Mouse (Mus musculus) stomach, postnatal 0 days (tissue): ENCODE data around the gene Tubgcp5. TPM values are rescaled to one million over a fixed set of nuclear protein-coding genes. Genes with fewer than 3 reads are reported as not detected.

Experiments
- ATAC-seq: fragments of 200-750 bp; cut with Nextera tagmentation; 2 replicates; pipeline ENCODE4 v1.8.0; 2017; ENCODE audit not compliant: low FRiP score, low TSS enrichment
- DNase-seq: peaks from one replicate; pipeline ENCODE4 v3.0.0-alpha.2; 2016; ENCODE audit warnings: low spot score
- H3K27ac ChIP-seq: fragments of 300-500 bp; sonication (generic); replicated peaks from 2 replicates; pipeline ENCODE4 v1.5.1; 2014; ENCODE audit warnings: mild to moderate bottlenecking, control low read depth
- H3K27me3 ChIP-seq: fragments of 300-500 bp; sonication (generic); 2 replicates; pipeline ENCODE4 v1.6.1; 2014; ENCODE audit warnings: low read length; ENCODE audit not compliant: control insufficient read depth, insufficient read depth
- H3K36me3 ChIP-seq: fragments of 300-500 bp; sonication (generic); 2 replicates; pipeline ENCODE4 v1.6.1; 2014; ENCODE audit warnings: low read length, mixed read lengths; ENCODE audit not compliant: control insufficient read depth, insufficient read depth
- H3K4me1 ChIP-seq: fragments of 300-500 bp; sonication (generic); replicated peaks from 2 replicates; pipeline ENCODE4 v1.6.1; 2014; ENCODE audit warnings: antibody characterized with exemption; ENCODE audit not compliant: control insufficient read depth, insufficient read depth
- H3K4me2 ChIP-seq: fragments of 300-500 bp; sonication (generic); replicated peaks from 2 replicates; pipeline ENCODE4 v1.6.1; 2014; ENCODE audit warnings: low read depth, mild to moderate bottlenecking, control low read depth, moderate library complexity
- H3K4me3 ChIP-seq: fragments of 300-500 bp; sonication (generic); 2 replicates; pipeline ENCODE4 v1.5.1; 2014; ENCODE audit warnings: low read depth, low read length, control low read depth
- H3K9ac ChIP-seq: fragments of 300-500 bp; sonication (generic); 2 replicates; pipeline ENCODE4 v1.6.1; 2014; ENCODE audit warnings: mild to moderate bottlenecking, low read length, control low read depth, mixed read lengths
- H3K9me3 ChIP-seq: fragments of 300-500 bp; sonication (generic); 2 replicates; pipeline ENCODE4 v1.6.1; 2016; ENCODE audit warnings: low read length; ENCODE audit not compliant: control insufficient read depth
- CTCF ChIP-seq: IDR thresholded peaks from 2 replicates; pipeline ENCODE4 v1.5.1; 2016; ENCODE audit warnings: antibody characterized with exemption, low read depth, mild to moderate bottlenecking, moderate library complexity
- EP300 ChIP-seq: optimal IDR thresholded peaks from 2 replicates; pipeline ENCODE3; 2016; ENCODE audit warnings: antibody characterized with exemption
- WGBS: fragments of 180-500 bp; shearing (Covaris S2); extraction: QIAGEN DNeasy Blood & Tissue Kit; methylation state at CpG from one replicate; pipeline ENCODE4 v1.1.7; 2014; 5-methylcytosine and 5-hydroxymethylcytosine counted together
- polyA plus RNA-seq: library from polyadenylated mRNA; unstranded; fragments of >200 nt; fragmentation: Nextera tagmentation; extraction: Ambion mirVana; gene quantifications from 2 replicates; pipeline ENCODE4 v1.2.1, GENCODE M21; 2015

The Tubgcp5 gene
- polyA plus RNA-seq, 1 experiment from 2014 or later = 10.0 TPM

DNA sequence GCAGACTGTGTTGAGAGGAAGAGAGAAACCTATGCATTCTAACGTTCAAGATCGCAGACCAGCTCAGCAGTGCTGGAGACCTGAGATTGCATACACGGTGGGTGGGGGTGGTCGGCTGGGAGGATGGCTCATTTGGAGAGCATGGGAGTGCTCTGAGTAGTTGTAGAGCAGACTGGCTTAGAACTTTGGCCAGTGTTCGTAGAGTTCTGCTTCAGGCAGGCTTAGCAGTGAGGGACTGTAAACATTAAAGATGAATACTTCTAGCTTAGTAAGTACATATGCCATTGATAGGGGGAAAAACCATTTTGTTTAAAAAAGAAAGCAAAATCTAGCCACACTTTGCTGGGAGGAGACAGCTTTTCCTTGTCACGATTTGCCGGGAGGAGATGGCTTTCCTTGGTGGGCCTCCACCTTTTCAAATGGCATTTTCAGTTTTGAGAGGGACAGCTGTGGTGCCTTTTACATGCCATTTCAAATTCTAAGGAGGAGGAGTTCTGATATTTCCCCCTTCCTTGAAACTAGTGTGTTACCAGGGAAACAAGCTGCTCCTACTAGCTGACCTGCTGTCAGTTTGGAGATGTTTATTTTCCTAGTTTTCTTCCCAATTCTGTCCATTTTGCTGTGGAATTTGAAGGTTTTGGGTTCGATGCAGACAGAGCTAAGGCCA, 71.9 kb downstream of the Tubgcp5 start:
- H3K9me3 ChIP-seq = no peaks in the 10 kb centered on the region
- ATAC-seq (0 out of 2 replicates have a peak, but pooled peaks have one; percentile 15), DNase-seq (no peak)
- TF ChIP-seq EP300 = no peak
- no peak for TF ChIP-seq CTCF
- WGBS = 42% methylated on average over 8 of the region's 8 CpGs
- H3K4me2 ChIP-seq = no peak overlapping the region
- no peaks in the 10 kb centered on the region for H3K36me3 ChIP-seq
- no peaks in the 10 kb centered on the region for H3K4me1 ChIP-seq
- no peak overlapping the region for H3K27ac ChIP-seq
- H3K27me3 ChIP-seq = no peaks in the 10 kb centered on the region
- no peak overlapping the region for H3K4me3 ChIP-seq
- no peak overlapping the region for H3K9ac ChIP-seq

- Histone ChIP-seq H3K9me3 (no peaks in the 10 kb centered on the region), H3K9ac (no peak overlapping the region), H3K4me3 (no peak overlapping the region), H3K36me3 (no peaks in the 10 kb centered on the region), H3K27ac (no peak overlapping the region), H3K27me3 (no peaks in the 10 kb centered on the region), H3K4me1 (no peaks in the 10 kb centered on the region), H3K4me2 (no peak overlapping the region)
- DNase-seq = no peak
- TF ChIP-seq EP300 = no peak
- no peak for TF ChIP-seq CTCF
- 87% methylated on average over 7 of the region's 7 CpGs for WGBS
- no peak for ATAC-seq
These were observed 74.3 kb downstream of the Tubgcp5 start for GRCm38 (mm10) chr7:55868247-55868646.

DNA sequence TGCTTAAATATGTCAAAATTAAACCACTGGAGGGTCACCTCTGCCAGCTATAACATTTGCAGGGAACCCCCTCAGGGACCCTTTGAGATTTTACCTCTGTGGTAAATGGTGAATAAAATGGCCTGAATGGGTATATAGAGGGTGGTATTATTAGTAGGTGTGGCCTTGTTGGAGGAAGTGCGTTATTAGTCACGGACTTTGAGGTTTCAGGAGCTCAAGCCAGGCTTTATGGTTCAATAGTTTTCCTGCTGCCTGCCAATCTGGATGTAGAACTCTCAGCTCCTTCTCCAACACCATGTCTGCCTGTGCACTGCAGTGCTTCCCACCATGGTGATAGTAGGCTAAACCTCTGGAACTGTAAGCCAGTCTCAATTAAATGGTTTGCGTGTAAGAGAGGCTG, 75.3 kb downstream of the Tubgcp5 start:
- no peak overlapping the region for H3K27ac ChIP-seq
- H3K9me3 ChIP-seq = no peaks in the 10 kb centered on the region
- DNase-seq = no peak
- H3K9ac ChIP-seq = no peak overlapping the region
- no peak overlapping the region for H3K4me2 ChIP-seq
- TF ChIP-seq CTCF (no peak), EP300 (no peak)
- ATAC-seq = no peak
- no peaks in the 10 kb centered on the region; the same call in 1 of the 2 replicates for H3K36me3 ChIP-seq
- no peak overlapping the region for H3K4me3 ChIP-seq
- H3K27me3 ChIP-seq = no peaks in the 10 kb centered on the region
- no peaks in the 10 kb centered on the region for H3K4me1 ChIP-seq
- WGBS = 75% methylated on average over 3 of the region's 3 CpGs

GRCm38 (mm10) chr7:55870340-55871020, 76.5 kb downstream of the Tubgcp5 start:
- TF ChIP-seq CTCF = peak; percentile 14; the same call in 1 of the 2 replicates
- TF ChIP-seq EP300 = no peak

GRCm38 (mm10) chr7:55871476-55871875, 77.5 kb downstream of the Tubgcp5 start:
- TF ChIP-seq CTCF (no peak), EP300 (no peak)
- no peak overlapping the region for H3K27ac ChIP-seq
- no peak overlapping the region for H3K9ac ChIP-seq
- WGBS = 73% methylated on average over 5 of the region's 5 CpGs
- DNase-seq (no peak), ATAC-seq (no peak)
- peaks cover 9% of the 10 kb centered on the region for H3K36me3 ChIP-seq
- no peaks in the 10 kb centered on the region for H3K9me3 ChIP-seq
- no peak overlapping the region for H3K4me3 ChIP-seq
- no peak overlapping the region for H3K4me2 ChIP-seq
- no peaks in the 10 kb centered on the region for H3K27me3 ChIP-seq
- no peaks in the 10 kb centered on the region for H3K4me1 ChIP-seq

More at GRCm38 (mm10) chr7:55870340-55871020, 76.5 kb downstream of the Tubgcp5 start:
- no peaks in the 10 kb centered on the region for H3K27me3 ChIP-seq
- H3K9me3 ChIP-seq = no peaks in the 10 kb centered on the region
- DNase-seq = no peak
- H3K9ac ChIP-seq = no peak overlapping the region
- no peak for ATAC-seq
- H3K4me1 ChIP-seq = no peaks in the 10 kb centered on the region
- H3K27ac ChIP-seq = no peak overlapping the region
- 83% methylated on average over 6 of the region's 6 CpGs for WGBS
- no peak overlapping the region for H3K4me3 ChIP-seq
- H3K36me3 ChIP-seq = peaks cover 5% of the 10 kb centered on the region
- no peak overlapping the region for H3K4me2 ChIP-seq

DNA sequence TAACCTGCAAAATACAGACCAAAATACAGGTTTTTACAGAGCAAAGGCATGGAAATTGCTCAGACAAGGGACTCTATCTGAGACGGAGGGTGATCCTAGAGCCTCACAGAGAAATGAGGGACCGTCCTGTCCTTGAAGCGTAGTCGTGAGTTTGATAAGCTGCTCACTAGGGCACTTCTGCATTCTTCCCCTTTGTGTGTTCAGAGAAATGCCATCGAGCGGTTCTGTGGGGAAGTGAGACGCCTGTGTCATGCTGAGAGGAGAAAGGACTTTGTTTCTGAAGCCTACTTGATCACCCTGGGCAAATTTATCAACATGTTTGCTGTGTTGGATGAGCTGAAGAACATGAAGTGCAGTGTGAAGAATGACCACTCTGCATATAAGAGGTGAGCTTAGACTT, 80.7 kb downstream of the Tubgcp5 start:
- ATAC-seq (no peak), DNase-seq (no peak)
- no peak overlapping the region for H3K4me2 ChIP-seq
- H3K27ac ChIP-seq = no peak overlapping the region
- H3K4me3 ChIP-seq = no peak overlapping the region
- H3K9me3 ChIP-seq = no peaks in the 10 kb centered on the region
- no peak for TF ChIP-seq CTCF
- no peaks in the 10 kb centered on the region for H3K27me3 ChIP-seq
- H3K4me1 ChIP-seq = no peaks in the 10 kb centered on the region
- H3K36me3 ChIP-seq = peaks cover 28% of the 10 kb centered on the region
- no peak overlapping the region for H3K9ac ChIP-seq
- WGBS = 92% methylated on average over 7 of the region's 7 CpGs
